Mouse (Mus musculus) testis, adult 2 months (tissue): ENCODE results near the gene Ifitm5. TPM values are rescaled to one million over a fixed set of nuclear protein-coding genes. Genes with fewer than 3 reads are reported as not detected.

Source experiments
- H3K27ac ChIP-seq: fragments of 200-500 bp; 2 replicates; pipeline ENCODE4 v1.5.1; 2012; ENCODE audit warnings: low read depth, low read length; ENCODE audit not compliant: control insufficient read depth, insufficient read depth
- H3K27me3 ChIP-seq: fragments of 200-500 bp; 2 replicates; pipeline ENCODE4 v1.6.1; 2012; ENCODE audit warnings: mild to moderate bottlenecking, low read length, moderate library complexity; ENCODE audit not compliant: control insufficient read depth, insufficient read depth
- H3K36me3 ChIP-seq: fragments of 200-500 bp; 2 replicates; pipeline ENCODE4 v1.6.1; 2012; ENCODE audit warnings: mild to moderate bottlenecking, low read length; ENCODE audit not compliant: control insufficient read depth, insufficient read depth
- H3K4me1 ChIP-seq: fragments of 200-500 bp; 2 replicates; pipeline ENCODE4 v1.6.1; 2012; ENCODE audit warnings: low read length; ENCODE audit not compliant: control insufficient read depth, insufficient read depth
- H3K4me3 ChIP-seq: fragments of 200-500 bp; 2 replicates; pipeline ENCODE4 v1.5.1; 2012; ENCODE audit warnings: low read depth, mild to moderate bottlenecking, low read length, moderate library complexity, mixed read lengths; ENCODE audit not compliant: control insufficient read depth
- CTCF ChIP-seq: fragments of 200-500 bp; IDR thresholded peaks from 2 replicates; pipeline ENCODE4 v1.5.1; 2012; ENCODE audit warnings: low read depth, mild to moderate bottlenecking, inconsistent platforms, low read length, moderate library complexity; ENCODE audit not compliant: control insufficient read depth, insufficient read depth, insufficient replicate concordance
- POLR2A ChIP-seq: fragments of 200-500 bp; IDR thresholded peaks from 2 replicates; pipeline ENCODE4 v1.6.1; 2012; ENCODE audit warnings: low read depth, mild to moderate bottlenecking, inconsistent platforms, low read length, moderate library complexity; ENCODE audit not compliant: control insufficient read depth
- polyA plus RNA-seq: library from polyadenylated mRNA; depleted of rRNA; stranded (reverse); fragments of >200 nt; gene quantifications from 2 replicates; pipeline ENCODE4 v1.2.3, GENCODE M21; 2012; rRNA removed

Ifitm5 gene
- polyA plus RNA-seq, result 0.15 TPM in 1 of 2 replicates, not detected in the other

- H3K4me1 ChIP-seq, result peaks cover 3% of the 10 kb centered on the region; the same call in 1 of the 2 replicates
- no peak for TF ChIP-seq CTCF
- no peak for TF ChIP-seq POLR2A
- no peaks in the 10 kb centered on the region for H3K36me3 ChIP-seq
- H3K27me3 ChIP-seq, result no peaks in the 10 kb centered on the region
- H3K27ac ChIP-seq, result no peak within 1 kb of the TSS
- H3K4me3 ChIP-seq, result no peak within 1 kb of the TSS
These were observed at the start of gene Ifitm5 for GRCm38 (mm10) chr7:140949824-140950530. Gene Ifitm5 (minus strand): TSS chr7:140950291.

DNA sequence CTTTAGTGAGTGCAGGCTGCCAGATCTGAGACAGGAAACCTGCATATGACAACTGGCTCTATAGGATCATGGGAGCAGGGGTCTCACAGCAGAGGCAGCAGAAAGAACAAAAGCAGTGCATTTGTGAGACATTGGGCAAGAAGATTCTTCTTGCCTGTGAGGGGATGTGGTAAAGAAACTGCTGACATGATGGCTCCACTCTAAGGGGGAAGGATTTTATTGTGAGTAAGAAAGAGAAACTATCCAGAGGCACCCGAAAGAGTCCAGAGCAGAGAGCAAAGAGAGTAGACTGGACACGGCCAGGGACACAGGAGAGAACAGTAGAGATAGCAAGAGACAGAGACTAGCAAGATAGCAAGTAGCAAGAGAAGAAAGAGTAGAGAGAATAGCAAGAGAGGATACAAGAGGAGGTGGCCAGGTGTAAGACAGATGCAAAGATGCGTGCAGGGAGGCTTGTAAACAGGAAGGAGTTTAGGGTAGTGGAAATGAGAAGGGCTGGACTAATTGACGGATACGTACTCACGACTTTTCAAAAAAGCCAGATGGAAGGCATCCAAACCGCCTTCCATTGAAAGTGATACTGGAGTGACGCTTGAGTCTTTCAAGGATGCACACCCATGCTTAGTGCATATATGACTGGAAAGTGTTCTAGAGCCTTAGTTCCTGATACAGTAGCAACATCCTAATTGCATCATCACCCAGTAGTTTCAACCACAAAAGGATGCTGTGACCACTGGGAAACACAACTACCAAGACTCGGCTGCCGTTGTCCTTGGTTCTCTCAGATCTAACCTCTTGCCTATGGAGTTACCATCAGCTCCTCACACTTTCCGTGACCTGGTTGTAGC is 49.0 kb upstream of the Ifitm5 start:
- no peak overlapping the region for H3K27ac ChIP-seq
- H3K4me1 ChIP-seq, result no peaks in the 10 kb centered on the region
- TF ChIP-seq CTCF (no peak), POLR2A (no peak)
- no peaks in the 10 kb centered on the region for H3K27me3 ChIP-seq
- no peaks in the 10 kb centered on the region for H3K36me3 ChIP-seq
- no peak overlapping the region for H3K4me3 ChIP-seq

- Histone ChIP-seq H3K36me3 (no peaks in the 10 kb centered on the region), H3K27ac (no peak overlapping the region), H3K4me1 (no peaks in the 10 kb centered on the region), H3K27me3 (no peaks in the 10 kb centered on the region), H3K4me3 (no peak overlapping the region)
- no peak for TF ChIP-seq CTCF
- TF ChIP-seq POLR2A, result no peak
These were observed 47.7 kb upstream of the Ifitm5 start for GRCm38 (mm10) chr7:140997817-140998216.

GRCm38 (mm10) chr7:140991117-140991689 is 41.1 kb upstream of the Ifitm5 start:
- no peaks in the 10 kb centered on the region for H3K36me3 ChIP-seq
- no peak for TF ChIP-seq POLR2A
- no peak for TF ChIP-seq CTCF
- H3K4me3 ChIP-seq, result no peak overlapping the region
- no peaks in the 10 kb centered on the region for H3K27me3 ChIP-seq
- no peak overlapping the region for H3K27ac ChIP-seq
- peaks cover 6% of the 10 kb centered on the region for H3K4me1 ChIP-seq

DNA sequence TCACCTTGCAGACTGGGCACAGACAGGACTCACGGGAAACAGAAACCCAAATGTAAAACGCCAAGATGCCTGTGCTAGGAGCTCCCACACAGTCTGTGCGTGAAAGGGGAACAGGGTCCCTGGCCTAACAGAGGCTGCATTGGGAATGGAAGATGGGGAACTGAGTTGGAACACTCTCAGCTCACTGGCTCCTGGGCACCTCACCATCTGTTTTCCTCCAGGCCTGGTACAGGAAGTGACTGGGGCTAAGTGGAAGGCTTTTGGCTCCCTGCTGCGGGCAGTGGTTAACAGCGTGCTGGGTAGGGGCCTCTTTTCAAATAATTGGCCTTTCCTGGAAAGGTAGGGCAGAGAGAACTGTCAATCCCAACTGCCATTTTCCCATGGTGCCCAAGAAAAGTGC is 40.5 kb upstream of the Ifitm5 start:
- H3K4me3 ChIP-seq, result no peak overlapping the region
- TF ChIP-seq POLR2A, result no peak
- no peak for TF ChIP-seq CTCF
- H3K27ac ChIP-seq, result no peak overlapping the region
- H3K4me1 ChIP-seq, result peaks cover 6% of the 10 kb centered on the region
- H3K27me3 ChIP-seq, result no peaks in the 10 kb centered on the region
- H3K36me3 ChIP-seq, result no peaks in the 10 kb centered on the region

DNA sequence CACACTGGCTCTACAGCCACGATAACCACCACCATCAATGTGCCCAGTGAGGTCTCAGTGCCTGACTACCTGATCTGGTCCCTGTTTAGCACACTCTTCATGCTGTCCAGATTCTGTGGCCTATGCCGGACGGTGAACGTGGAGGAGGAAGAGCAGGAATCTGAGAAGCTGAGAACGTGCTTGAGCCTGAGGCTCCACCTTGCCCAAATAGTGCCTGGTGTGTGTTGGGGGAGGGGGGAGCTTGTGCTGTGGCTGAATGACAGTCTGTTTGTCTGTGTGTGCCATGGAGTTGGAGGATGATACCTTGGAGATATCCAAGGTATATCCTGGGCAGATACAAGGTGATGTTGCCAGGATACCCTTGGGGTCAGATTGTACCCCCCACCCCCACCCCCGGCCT is 40.1 kb upstream of the Ifitm5 start:
- Histone ChIP-seq H3K4me1 (peaks cover 6% of the 10 kb centered on the region), H3K27me3 (no peaks in the 10 kb centered on the region), H3K4me3 (peak overlapping the region; percentile 44), H3K36me3 (no peaks in the 10 kb centered on the region), H3K27ac (no peak overlapping the region)
- TF ChIP-seq POLR2A, result no peak
- no peak for TF ChIP-seq CTCF

DNA sequence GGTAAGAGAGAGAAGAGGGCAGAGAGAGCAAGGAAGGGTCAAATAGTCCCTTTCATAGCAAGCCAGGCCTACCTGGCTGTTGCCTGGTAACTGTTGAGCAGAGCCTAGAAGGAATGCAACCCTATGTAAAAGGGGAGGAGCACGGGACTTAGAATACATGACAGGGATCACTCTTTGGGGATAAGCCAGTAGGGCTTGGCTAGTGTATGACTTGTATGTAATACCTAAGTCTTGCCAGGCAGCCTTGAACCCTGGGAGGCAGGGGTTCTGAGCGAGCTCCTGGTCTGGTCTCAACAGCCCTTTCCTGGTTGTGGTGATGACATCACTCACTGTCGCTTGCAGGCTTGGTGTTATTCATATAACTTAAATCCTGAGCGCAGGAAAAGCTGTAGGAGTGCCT is 38.9 kb upstream of the Ifitm5 start:
- Histone ChIP-seq H3K27me3 (no peaks in the 10 kb centered on the region), H3K27ac (no peak overlapping the region), H3K4me3 (no peak overlapping the region), H3K4me1 (peaks cover 6% of the 10 kb centered on the region), H3K36me3 (no peaks in the 10 kb centered on the region)
- TF ChIP-seq CTCF, result no peak
- no peak for TF ChIP-seq POLR2A
